Mouse (Mus musculus): Measurements from ENCODE around the gene Irf2bp1.

DNA sequence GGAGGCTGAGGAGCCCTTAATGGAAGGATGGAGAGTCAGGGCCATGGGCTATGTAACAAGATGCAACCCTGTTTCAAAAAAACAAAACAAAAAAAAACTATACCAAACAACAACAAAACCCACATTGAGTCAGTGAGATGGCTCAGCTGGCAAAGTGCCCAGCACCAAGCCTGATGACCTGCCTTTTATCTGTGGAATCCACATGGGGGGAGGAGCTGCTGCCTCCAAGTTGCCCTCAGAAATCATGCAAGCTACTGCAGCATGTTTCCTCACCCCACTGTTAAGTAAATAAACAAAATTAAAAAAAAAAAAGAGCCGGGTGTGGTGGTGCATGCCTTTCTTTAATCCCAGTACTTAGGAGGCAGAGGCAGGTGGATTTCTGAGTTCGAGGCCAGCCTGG lies 17.3 kb upstream of the Irf2bp1 start:
- TF ChIP-seq EP300 (IDR thresholded peaks at IDR 0.05): no peak
- TF ChIP-seq CTCF (IDR thresholded peaks at IDR 0.05): no peak
